Mouse (Mus musculus): ENCODE results near the gene Mrgpre. TPM values are rescaled to one million over a fixed set of nuclear protein-coding genes. Genes with fewer than 3 reads are reported as not detected.
A peak's percentile ranks its signal among the peaks of the same experiment; 100 is the strongest.

The Mrgpre gene
- polyA plus RNA-seq, 1 experiment from 2014 or later = 2.3 TPM

GRCm38 (mm10) chr7:143822375-143823265 lies 38.3 kb upstream of the Mrgpre start, which contains the start of the genes Nadsyn1 and Dhcr7:
Nadsyn1 (minus strand) TSS chr7:143822849.
Dhcr7 (plus strand) TSS chr7:143823145.
- peak within 1 kb of the TSS; percentile 84 for H3K27ac ChIP-seq (ENCODE audit: low read depth, low read length)
- H3K27me3 ChIP-seq (ENCODE audit: control insufficient read depth, insufficient read depth, low read length) = no peaks in the 10 kb centered on the region
- peak within 1 kb of the TSS; percentile 69 for H3K4me3 ChIP-seq (ENCODE audit: low read depth, low read length)
- ATAC-seq (replicated peaks; ENCODE audit: insufficient number of reproducible peaks, low FRiP score, low TSS enrichment) = peak; percentile 99
- H3K36me3 ChIP-seq (ENCODE audit: control insufficient read depth, insufficient read depth, low read length) = 0 out of 2 replicates have a peak, but pooled peaks cover 2% of the 10 kb centered on the region
- H3K4me2 ChIP-seq = peak within 1 kb of the TSS; percentile 84
- H3K9me3 ChIP-seq (replicated peaks; ENCODE audit: control insufficient read depth, low read length) = no peaks in the 10 kb centered on the region
- H3K4me1 ChIP-seq (ENCODE audit: control insufficient read depth, insufficient read depth, low read length) = peaks cover 7% of the 10 kb centered on the region
- H3K9ac ChIP-seq (ENCODE audit: low read depth, low read length) = peak within 1 kb of the TSS; percentile 87
- 1% methylated on average over 40 of the region's 40 CpGs for WGBS (ENCODE audit: insufficient replicate concordance)

- H3K4me2 ChIP-seq = no peak overlapping the region
- no peak overlapping the region for H3K4me3 ChIP-seq (ENCODE audit: low read depth, low read length)
- no peak overlapping the region for H3K27ac ChIP-seq (ENCODE audit: low read depth, low read length)
- 83% methylated on average over 2 of the region's 2 CpGs for WGBS (ENCODE audit: insufficient replicate concordance)
- peaks cover 7% of the 10 kb centered on the region for H3K4me1 ChIP-seq (ENCODE audit: control insufficient read depth, insufficient read depth, low read length)
- H3K9ac ChIP-seq (ENCODE audit: low read depth, low read length) = no peak overlapping the region
- peaks cover 4% of the 10 kb centered on the region; the same call in 1 of the 2 replicates for H3K36me3 ChIP-seq (ENCODE audit: control insufficient read depth, insufficient read depth, low read length)
- ATAC-seq (replicated peaks; ENCODE audit: insufficient number of reproducible peaks, low FRiP score, low TSS enrichment) = no peak
- H3K27me3 ChIP-seq (ENCODE audit: control insufficient read depth, insufficient read depth, low read length) = no peaks in the 10 kb centered on the region
- H3K9me3 ChIP-seq (replicated peaks; ENCODE audit: control insufficient read depth, low read length) = no peaks in the 10 kb centered on the region
Measured at GRCm38 (mm10) chr7:143821241-143821640, 36.9 kb upstream of the Mrgpre start.

GRCm38 (mm10) chr7:143819201-143819600 lies 34.9 kb upstream of the Mrgpre start:
- Histone ChIP-seq H3K36me3 (ENCODE audit: control insufficient read depth, insufficient read depth, low read length) (peaks cover 9% of the 10 kb centered on the region), H3K4me2 (no peak overlapping the region), H3K9ac (ENCODE audit: low read depth, low read length) (no peak overlapping the region), H3K27me3 (ENCODE audit: control insufficient read depth, insufficient read depth, low read length) (no peaks in the 10 kb centered on the region), H3K4me3 (ENCODE audit: low read depth, low read length) (no peak overlapping the region), H3K4me1 (ENCODE audit: control insufficient read depth, insufficient read depth, low read length) (peaks cover 7% of the 10 kb centered on the region), H3K27ac (ENCODE audit: low read depth, low read length) (no peak overlapping the region), H3K9me3 (replicated peaks; ENCODE audit: control insufficient read depth, low read length) (no peaks in the 10 kb centered on the region)
- ATAC-seq (replicated peaks; ENCODE audit: insufficient number of reproducible peaks, low FRiP score, low TSS enrichment) = no peak
- WGBS (ENCODE audit: insufficient replicate concordance) = 71% methylated on average over 4 of the region's 4 CpGs

- 61% methylated on average over 1 of the region's 1 CpGs for WGBS (ENCODE audit: insufficient replicate concordance)
- Histone ChIP-seq H3K27me3 (ENCODE audit: control insufficient read depth, insufficient read depth, low read length) (no peaks in the 10 kb centered on the region), H3K36me3 (ENCODE audit: control insufficient read depth, insufficient read depth, low read length) (peaks cover 21% of the 10 kb centered on the region), H3K27ac (ENCODE audit: low read depth, low read length) (no peak overlapping the region), H3K9ac (ENCODE audit: low read depth, low read length) (no peak overlapping the region), H3K4me2 (no peak overlapping the region), H3K9me3 (replicated peaks; ENCODE audit: control insufficient read depth, low read length) (no peaks in the 10 kb centered on the region), H3K4me3 (ENCODE audit: low read depth, low read length) (no peak overlapping the region), H3K4me1 (ENCODE audit: control insufficient read depth, insufficient read depth, low read length) (no peaks in the 10 kb centered on the region)
- no peak for ATAC-seq (replicated peaks; ENCODE audit: insufficient number of reproducible peaks, low FRiP score, low TSS enrichment)
Measured at GRCm38 (mm10) chr7:143808909-143809308, 24.6 kb upstream of the Mrgpre start.

DNA sequence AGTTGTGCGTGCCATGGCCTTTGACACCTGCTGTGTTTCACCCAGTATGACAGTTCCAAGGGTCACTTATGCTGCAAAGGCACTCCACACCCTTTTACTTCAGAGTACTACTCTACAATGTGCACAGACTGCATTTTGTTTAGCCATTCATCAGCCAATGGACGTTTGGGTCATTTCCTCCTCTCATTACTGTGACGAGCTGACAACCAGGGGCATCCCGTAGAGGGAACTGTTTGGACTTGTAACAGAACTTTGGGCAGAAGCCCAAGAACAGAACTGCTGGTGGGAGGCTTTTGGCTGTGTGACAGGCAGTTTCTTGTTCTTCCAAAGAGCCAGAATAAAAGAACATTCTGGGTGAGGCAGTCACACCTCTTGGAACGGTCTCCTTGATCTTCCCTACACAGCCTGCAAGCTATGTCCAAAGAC lies 20.9 kb upstream of the Mrgpre start:
- Histone ChIP-seq H3K4me2 (no peak overlapping the region), H3K36me3 (ENCODE audit: control insufficient read depth, insufficient read depth, low read length) (peaks cover 14% of the 10 kb centered on the region), H3K27me3 (ENCODE audit: control insufficient read depth, insufficient read depth, low read length) (no peaks in the 10 kb centered on the region), H3K27ac (ENCODE audit: low read depth, low read length) (no peak overlapping the region), H3K9ac (ENCODE audit: low read depth, low read length) (no peak overlapping the region), H3K9me3 (replicated peaks; ENCODE audit: control insufficient read depth, low read length) (no peaks in the 10 kb centered on the region), H3K4me3 (ENCODE audit: low read depth, low read length) (no peak overlapping the region), H3K4me1 (ENCODE audit: control insufficient read depth, insufficient read depth, low read length) (no peaks in the 10 kb centered on the region)
- WGBS (ENCODE audit: insufficient replicate concordance) = 65% methylated on average over 5 of the region's 5 CpGs
- no peak for ATAC-seq (replicated peaks; ENCODE audit: insufficient number of reproducible peaks, low FRiP score, low TSS enrichment)

GRCm38 (mm10) chr7:143801195-143802065 lies 17.1 kb upstream of the Mrgpre start:
- Histone ChIP-seq H3K9ac (ENCODE audit: low read depth, low read length) (no peak overlapping the region), H3K4me2 (no peak overlapping the region), H3K36me3 (ENCODE audit: control insufficient read depth, insufficient read depth, low read length) (peaks cover 18% of the 10 kb centered on the region), H3K27me3 (ENCODE audit: control insufficient read depth, insufficient read depth, low read length) (no peaks in the 10 kb centered on the region), H3K4me1 (ENCODE audit: control insufficient read depth, insufficient read depth, low read length) (no peaks in the 10 kb centered on the region), H3K27ac (ENCODE audit: low read depth, low read length) (no peak overlapping the region), H3K4me3 (ENCODE audit: low read depth, low read length) (no peak overlapping the region), H3K9me3 (replicated peaks; ENCODE audit: control insufficient read depth, low read length) (no peaks in the 10 kb centered on the region)
- ATAC-seq (replicated peaks; ENCODE audit: insufficient number of reproducible peaks, low FRiP score, low TSS enrichment) = no peak
- WGBS (ENCODE audit: insufficient replicate concordance) = 86% methylated on average over 8 of the region's 8 CpGs

DNA sequence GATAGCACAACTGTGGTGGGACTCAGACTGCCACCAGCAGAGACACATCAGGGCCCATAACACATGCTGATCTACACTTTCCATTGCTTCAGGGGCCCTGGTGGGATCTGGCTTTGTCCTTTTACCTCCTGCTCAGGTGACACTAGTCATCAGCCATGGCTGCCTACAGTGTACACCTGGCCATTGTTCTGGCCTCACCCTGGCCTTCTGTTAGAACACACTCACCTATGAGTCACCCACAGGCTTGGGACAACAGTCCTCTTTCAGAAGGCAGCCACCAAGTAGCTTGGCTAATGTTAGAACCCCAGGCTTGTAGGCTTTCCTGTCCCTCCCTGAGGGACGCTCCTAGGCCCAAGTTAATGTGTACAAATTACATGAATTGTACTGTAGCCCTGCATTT lies 16.5 kb upstream of the Mrgpre start:
- WGBS (ENCODE audit: insufficient replicate concordance) = 83% methylated on average over 1 of the region's 1 CpGs
- H3K27me3 ChIP-seq (ENCODE audit: control insufficient read depth, insufficient read depth, low read length) = no peaks in the 10 kb centered on the region
- no peak overlapping the region for H3K4me3 ChIP-seq (ENCODE audit: low read depth, low read length)
- ATAC-seq (replicated peaks; ENCODE audit: insufficient number of reproducible peaks, low FRiP score, low TSS enrichment) = no peak
- peaks cover 19% of the 10 kb centered on the region for H3K36me3 ChIP-seq (ENCODE audit: control insufficient read depth, insufficient read depth, low read length)
- no peak overlapping the region for H3K4me2 ChIP-seq
- no peak overlapping the region for H3K27ac ChIP-seq (ENCODE audit: low read depth, low read length)
- no peak overlapping the region for H3K9ac ChIP-seq (ENCODE audit: low read depth, low read length)
- no peaks in the 10 kb centered on the region for H3K9me3 ChIP-seq (replicated peaks; ENCODE audit: control insufficient read depth, low read length)
- H3K4me1 ChIP-seq (ENCODE audit: control insufficient read depth, insufficient read depth, low read length) = no peaks in the 10 kb centered on the region

- Histone ChIP-seq H3K9me3 (replicated peaks; ENCODE audit: control insufficient read depth, low read length) (no peaks in the 10 kb centered on the region), H3K9ac (ENCODE audit: low read depth, low read length) (no peak overlapping the region), H3K27me3 (ENCODE audit: control insufficient read depth, insufficient read depth, low read length) (no peaks in the 10 kb centered on the region), H3K27ac (ENCODE audit: low read depth, low read length) (no peak overlapping the region), H3K4me2 (no peak overlapping the region), H3K4me1 (ENCODE audit: control insufficient read depth, insufficient read depth, low read length) (no peaks in the 10 kb centered on the region), H3K36me3 (ENCODE audit: control insufficient read depth, insufficient read depth, low read length) (peaks cover 13% of the 10 kb centered on the region), H3K4me3 (ENCODE audit: low read depth, low read length) (no peak overlapping the region)
- ATAC-seq (replicated peaks; ENCODE audit: insufficient number of reproducible peaks, low FRiP score, low TSS enrichment) = no peak
- WGBS (ENCODE audit: insufficient replicate concordance) = 81% methylated on average over 4 of the region's 4 CpGs
Measured at GRCm38 (mm10) chr7:143798783-143799182, 14.5 kb upstream of the Mrgpre start.

Data from heart, embryonic 11.5 days (tissue).